Mouse (Mus musculus) inflammation-experienced regulatory T-cells, adult 6 months (primary cell): ENCODE measurements around the gene Col9a1. TPM values are rescaled to one million over a fixed set of nuclear protein-coding genes. Genes with fewer than 3 reads are reported as not detected.

Source experiments
- ATAC-seq: one replicate; pipeline ENCODE4 v1.8.0; 2017
- polyA plus RNA-seq, 3 experiments: library from polyadenylated mRNA; unstranded; fragments of 100-300 nt; shearing (Covaris generic); gene quantifications; one replicate each; pipeline ENCODE4 v1.2.1; 2017

The Col9a1 gene
- not detected for polyA plus RNA-seq

GRCm38 (mm10) chr1:24177224-24177851 lies at the start of gene Col9a1:
TSS of gene Col9a1 (plus strand) at chr1:24177610.
- no peak for ATAC-seq

DNA sequence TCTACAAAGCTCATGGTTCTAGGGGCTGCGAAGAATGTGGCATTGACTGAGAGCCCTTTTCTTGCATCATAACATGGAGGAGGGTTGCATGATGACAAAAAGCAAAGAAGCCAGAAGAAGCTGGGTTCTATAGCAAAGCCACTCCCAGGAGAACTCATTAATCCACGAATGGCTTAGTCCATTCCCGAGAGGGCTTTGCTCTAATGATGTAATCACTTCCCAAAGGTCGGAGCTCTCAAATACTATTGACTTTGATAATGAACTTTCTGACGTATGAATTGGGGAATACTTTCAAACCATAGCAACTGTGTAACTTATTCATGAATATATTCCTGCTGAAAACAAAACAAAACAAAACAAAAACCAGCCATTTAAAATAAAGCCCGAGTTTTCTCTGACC lies 49.5 kb upstream of the Col9a1 start:
- ATAC-seq = no peak

DNA sequence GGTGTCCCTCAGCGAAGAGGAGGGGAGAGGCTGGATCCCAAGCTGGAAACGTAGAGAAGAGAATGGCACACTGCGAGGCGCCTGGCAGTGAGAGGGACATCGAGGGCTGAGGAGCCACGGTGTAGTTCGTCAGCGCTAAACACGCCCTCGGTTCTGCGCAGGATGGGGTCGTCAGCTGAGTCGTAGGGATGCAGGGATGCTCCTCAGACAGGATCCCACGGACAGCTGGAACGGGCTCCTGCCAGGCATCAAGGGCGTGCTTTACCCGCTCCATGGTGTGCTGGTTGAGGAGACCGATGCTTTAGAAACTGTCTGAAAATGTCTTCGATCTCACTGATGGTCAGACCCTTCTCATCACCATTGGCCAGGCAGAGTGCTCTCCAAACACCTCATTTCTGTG lies 43.6 kb upstream of the Col9a1 start:
- no peak for ATAC-seq

DNA sequence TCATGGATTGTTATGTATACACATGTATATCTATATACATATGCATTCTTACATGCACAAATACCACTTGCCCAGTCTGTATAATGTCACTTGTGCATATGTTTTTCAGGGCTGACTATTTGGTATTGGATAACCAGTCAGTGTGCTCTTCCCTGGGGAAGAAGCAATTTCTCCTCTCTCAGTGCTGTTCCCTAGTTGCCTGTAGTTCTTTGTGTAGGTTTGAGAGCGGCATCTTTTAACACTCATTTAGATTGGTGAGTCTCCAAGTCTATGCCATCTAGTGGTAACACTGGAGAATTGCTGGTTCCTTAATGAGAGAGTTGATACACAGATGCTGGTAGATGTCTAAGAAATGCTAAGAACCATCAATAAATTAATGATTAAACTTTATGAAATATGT lies 42.6 kb upstream of the Col9a1 start:
- peak; percentile 46 for ATAC-seq

GRCm38 (mm10) chr1:24137133-24137532 lies 40.3 kb upstream of the Col9a1 start:
- no peak for ATAC-seq

GRCm38 (mm10) chr1:24140555-24140954 lies 36.9 kb upstream of the Col9a1 start:
- no peak for ATAC-seq

GRCm38 (mm10) chr1:24143504-24143903 lies 33.9 kb upstream of the Col9a1 start:
- ATAC-seq = no peak

DNA sequence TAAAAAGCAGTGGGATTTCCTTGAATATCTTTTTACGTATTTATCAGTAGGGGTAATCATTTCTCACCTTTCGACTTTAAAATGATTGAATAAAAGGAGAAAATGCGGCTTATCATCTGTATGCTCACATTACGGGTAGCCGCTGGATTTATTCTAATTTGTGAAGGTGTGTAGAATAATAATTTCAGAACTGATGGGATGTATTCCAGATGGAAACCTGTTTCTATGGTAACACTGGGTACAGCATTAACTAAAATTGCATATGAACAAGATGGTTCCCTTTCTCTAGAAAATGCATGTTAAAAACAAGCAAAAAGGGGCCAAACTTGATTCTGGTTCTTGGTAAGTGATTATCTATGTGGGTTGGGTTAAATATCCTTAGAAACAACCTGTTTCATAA lies 19.7 kb upstream of the Col9a1 start:
- ATAC-seq = no peak

GRCm38 (mm10) chr1:24169410-24169809 lies 8.0 kb upstream of the Col9a1 start:
- no peak for ATAC-seq

- no peak for ATAC-seq
Measured at GRCm38 (mm10) chr1:24171205-24171866, 6.1 kb upstream of the Col9a1 start.

- ATAC-seq = no peak
Measured at GRCm38 (mm10) chr1:24171898-24172297, 5.5 kb upstream of the Col9a1 start.

DNA sequence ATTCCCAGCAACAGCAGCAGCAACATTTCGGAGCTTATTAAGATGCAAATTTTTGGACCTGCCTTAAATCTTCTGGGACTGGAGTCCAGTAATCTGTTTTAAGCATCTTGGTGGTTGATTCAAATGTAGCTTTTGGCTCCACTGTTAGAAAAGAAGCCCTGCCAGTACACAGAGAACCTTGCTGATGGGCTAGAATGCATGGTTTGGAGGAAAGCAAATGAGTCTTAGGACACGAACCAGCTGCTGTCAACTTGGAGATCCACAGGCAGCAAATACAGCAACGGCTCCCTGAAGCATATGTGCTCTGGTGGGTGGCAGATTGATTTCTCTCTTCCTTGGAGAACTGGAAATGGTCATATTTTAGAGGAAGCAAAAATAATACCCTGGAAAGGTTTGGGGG lies 4.8 kb upstream of the Col9a1 start:
- ATAC-seq = no peak

DNA sequence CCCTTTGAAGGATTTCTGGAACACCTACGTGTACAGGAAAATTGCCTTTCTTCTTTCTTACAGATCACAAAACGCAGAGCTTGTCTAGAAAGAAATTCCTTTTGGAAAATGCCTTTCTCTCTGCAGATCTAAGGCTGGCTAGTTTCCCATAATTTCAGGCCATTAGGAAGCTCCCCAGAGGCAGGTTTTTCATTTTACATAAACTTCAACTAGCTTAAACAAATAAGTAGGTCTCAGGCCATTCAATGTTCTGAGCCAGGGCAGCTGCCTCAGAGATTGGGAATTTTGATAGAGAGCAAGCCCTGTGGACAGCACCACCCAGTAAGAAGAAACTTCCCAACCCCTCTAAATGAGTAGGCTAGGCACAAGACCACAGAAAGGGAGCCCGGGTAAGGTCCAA lies 1.6 kb upstream of the Col9a1 start:
- no peak for ATAC-seq

DNA sequence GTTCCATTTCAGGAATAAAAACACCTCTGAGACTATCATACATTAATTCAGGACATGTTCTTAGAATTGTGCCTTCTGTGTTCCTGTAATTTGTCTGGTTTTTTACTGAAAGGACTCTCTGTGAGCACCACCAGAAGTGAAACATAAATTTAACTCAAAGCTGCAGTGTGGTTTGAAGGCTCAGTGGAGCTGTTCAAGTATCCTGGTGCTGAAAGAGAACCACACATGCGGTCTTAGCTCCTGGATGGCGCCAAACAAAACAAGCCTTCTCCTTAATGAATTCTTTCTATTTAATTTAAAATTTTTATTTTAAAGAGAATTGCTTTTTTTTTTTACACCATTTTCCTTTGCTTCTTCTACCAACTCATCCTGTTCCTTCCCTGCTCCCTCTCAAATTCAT lies 2.4 kb downstream of the Col9a1 start:
- ATAC-seq = no peak

DNA sequence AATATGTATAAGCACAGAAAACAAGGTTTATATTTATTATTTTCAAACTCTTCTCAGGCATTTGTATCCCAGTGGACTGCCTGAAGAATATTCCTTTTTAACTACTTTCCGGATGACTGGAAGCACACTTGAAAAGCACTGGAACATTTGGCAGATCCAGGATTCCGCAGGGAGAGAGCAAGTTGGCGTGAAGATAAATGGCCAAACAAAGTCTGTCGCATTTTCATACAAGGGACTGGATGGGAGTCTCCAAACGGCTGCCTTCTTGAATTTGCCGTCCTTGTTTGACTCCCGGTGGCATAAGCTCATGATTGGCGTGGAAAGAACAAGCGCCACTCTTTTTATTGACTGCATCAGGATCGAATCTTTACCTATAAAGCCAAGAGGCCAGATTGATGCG lies 7.6 kb downstream of the Col9a1 start:
- no peak for ATAC-seq

DNA sequence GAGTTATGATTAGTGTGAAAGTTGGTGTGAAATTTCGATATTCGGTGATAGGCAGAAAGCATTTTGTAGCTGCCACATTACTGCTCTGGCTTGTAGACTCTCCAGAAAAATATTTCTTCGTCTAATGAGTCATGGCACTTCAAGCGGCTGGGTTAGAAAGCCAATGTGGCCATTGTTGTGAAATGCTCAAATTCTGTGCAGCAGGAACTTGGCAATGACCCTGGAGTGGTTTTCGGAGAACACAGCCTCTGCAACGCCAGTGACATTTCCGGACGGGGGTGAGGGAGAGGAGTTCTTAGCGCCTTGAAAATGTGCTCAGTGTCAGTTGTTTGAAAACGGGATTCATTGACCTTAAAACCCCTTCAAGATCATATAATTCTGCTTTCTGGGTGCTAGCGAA lies 9.6 kb downstream of the Col9a1 start:
- ATAC-seq = no peak

- ATAC-seq = no peak
Measured at GRCm38 (mm10) chr1:24191668-24192067, 14.3 kb downstream of the Col9a1 start.

DNA sequence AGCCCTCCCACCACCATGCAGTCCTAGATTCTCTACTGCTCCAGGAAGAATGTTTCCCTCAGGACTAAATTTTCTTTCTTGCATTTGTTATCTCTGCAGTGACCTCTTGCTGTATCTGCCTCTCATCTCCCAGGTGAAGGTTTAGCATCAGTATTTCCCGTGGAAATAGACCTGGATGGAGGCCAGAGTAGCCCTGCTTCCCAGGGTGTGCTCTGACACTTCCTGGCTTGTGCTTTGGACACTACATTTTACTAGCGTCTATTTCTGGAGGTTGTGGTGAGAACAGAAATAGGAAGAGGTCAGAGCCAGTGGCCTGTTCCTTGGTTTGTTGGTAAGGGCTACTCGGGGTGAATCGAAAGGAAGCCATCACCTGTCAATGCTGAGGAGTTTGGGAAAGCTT lies 16.7 kb downstream of the Col9a1 start:
- ATAC-seq = no peak

- no peak for ATAC-seq
Measured at GRCm38 (mm10) chr1:24195070-24195840, 17.8 kb downstream of the Col9a1 start.

- ATAC-seq = no peak
Measured at GRCm38 (mm10) chr1:24195951-24196517, 18.6 kb downstream of the Col9a1 start.

DNA sequence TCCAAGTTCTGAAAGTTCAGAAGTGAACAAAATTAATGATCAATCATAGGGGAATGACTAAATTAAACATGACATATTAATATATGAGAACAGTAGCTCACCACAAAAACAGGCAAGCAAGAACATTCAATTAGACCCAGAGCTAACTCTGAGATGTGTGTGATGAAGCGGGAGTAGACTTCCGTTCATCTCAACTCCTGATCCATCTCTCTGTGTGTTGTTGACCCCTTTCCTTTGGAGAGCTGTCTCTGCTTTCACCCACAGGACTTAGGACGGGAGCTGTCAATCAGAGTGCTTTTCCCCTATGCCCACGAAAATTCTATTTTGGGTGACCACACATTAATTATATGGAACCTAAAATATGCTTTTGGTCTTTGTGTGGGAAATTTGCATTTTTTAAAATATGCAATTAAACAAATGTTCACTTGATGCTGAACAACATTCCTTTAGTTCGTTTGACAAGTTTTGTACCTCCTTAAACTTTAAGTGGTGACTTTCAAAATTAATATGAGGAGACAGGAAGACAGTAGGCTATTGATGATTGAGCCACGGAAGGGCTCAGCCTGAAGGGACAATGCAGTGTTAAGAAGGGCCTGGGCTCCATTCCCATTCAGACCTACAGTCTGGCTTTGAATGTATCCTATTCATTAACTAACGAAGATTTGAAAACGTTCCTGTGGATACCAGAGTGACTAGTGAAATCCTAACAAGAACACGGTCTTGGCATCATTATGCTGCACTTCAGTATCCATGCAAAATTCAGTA lies 34.4 kb downstream of the Col9a1 start:
- ATAC-seq = no peak

- ATAC-seq = no peak
Measured at GRCm38 (mm10) chr1:24219041-24219440, 41.6 kb downstream of the Col9a1 start.

DNA sequence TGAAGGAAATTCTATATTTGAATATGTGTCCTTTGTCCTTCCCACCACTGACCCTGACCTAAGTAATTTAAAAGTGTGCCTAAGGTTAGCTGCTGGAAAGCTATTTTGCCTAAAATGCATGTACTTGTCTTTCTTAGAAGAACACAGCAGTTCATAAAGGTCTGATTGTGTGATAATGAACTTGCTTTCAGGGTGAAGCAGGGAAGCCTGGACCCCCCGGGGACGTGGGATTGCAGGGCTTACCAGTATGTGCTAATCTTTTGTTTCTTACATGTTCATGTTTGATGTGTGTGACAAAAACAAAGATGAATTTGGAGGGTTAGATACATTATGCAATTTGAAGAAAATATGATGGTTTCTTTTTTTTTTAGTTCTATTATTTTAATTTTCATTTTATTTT lies 44.8 kb downstream of the Col9a1 start:
- ATAC-seq = no peak
